Mouse (Mus musculus) E14TG2a.4 (cell line): Measurements from ENCODE around the gene Hhipl1.

ENCODE experiments used
- CTCF ChIP-seq: conservative IDR thresholded peaks from 2 replicates; pipeline ENCODE4 v1.5.1; 2014; ENCODE audit warnings: low read length
- NANOG ChIP-seq: IDR thresholded peaks from 2 replicates; pipeline ENCODE4 v1.6.1; 2014; ENCODE audit warnings: borderline replicate concordance, low read length, mixed read lengths

DNA sequence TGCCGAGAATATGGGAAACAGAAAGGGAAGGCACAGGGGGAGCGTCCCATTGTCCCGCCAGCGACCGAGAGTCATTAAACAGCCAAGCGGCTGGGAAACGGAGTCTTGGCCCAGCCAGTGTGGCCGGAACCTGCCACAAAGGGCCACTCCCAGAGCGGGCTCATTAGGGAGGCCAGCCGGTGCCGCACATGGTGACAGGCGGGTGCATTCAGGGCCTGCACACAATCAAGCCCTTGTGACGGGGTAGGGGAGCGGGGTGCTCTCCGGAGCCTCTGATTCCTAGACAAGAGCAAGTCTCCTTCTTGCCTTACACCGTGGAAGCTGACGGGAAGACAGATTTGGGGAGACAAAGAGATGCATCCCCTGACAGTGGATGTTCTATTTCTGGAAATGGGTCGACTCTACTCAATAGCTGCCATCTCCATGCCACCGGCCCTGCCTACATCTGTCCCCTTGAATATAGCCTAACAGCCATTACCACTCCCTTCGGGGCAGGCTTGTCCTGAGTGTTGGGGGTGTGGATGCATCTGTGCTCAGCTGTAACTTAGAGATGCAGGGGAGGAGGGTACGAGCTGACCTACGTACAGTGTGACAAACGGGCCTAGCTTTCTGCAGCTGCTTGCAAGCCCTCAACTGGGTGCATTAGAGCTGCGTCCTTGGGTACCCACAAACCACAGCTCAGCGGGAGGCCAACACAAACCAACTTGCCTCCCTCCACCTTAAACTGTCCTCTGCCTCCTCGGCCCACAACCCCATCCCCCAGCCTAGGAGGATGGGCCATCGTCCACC lies 40.0 kb upstream of the Hhipl1 start:
- TF ChIP-seq CTCF: no peak
- TF ChIP-seq NANOG: no peak
